Mouse (Mus musculus): ENCODE measurements around the gene Zmat3. TPM values are rescaled to one million over a fixed set of nuclear protein-coding genes. Genes with fewer than 3 reads are reported as not detected.

The Zmat3 gene
- total and polyA plus RNA-seq, 2 experiments: 1.2 to 2.8 TPM

DNA sequence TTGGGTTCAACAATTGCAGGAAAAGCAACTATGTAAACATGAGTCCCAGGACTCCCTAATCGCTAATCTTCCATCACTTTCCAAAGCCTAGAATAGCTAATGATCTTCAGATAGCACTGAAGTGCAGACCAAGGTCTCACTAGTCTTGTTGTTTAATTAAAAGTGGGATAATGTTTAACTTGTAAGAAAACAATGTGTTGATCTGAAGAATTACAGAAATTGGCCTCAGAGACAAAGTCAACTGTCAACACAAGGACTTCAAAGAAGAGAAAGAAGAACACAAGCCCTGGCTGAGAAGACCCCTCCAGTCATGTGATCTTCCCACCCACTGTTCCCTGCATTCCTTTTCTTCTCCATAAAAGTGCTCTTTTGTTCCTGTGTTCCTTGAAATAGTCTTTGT is 61.6 kb downstream of the Zmat3 start:
- 12% methylated on average over 1 of the region's 1 CpGs for WGBS
- Histone ChIP-seq H3K79me2 (ENCODE audit: control insufficient read depth, insufficient read depth, low read length) (no peaks in the 10 kb centered on the region), H3K27me3 (ENCODE audit: control insufficient read depth, insufficient read depth, low read length) (no peaks in the 10 kb centered on the region), H3K27ac (replicated peaks; ENCODE audit: insufficient read depth, low read depth, low read length) (no peak overlapping the region), H3K4me3 (ENCODE audit: insufficient read depth, low read depth, low read length) (no peak overlapping the region), H3K4me1 (ENCODE audit: control insufficient read depth, insufficient read depth, low read length) (no peaks in the 10 kb centered on the region), H3K36me3 (ENCODE audit: control insufficient read depth, insufficient read depth, low read length) (no peaks in the 10 kb centered on the region), H3K9ac (ENCODE audit: low read depth, low read length) (no peak overlapping the region)
- TF ChIP-seq CTCF (IDR thresholded peaks at IDR 0.05; ENCODE audit: low read depth, low read length) (no peak), POLR2A (IDR thresholded peaks at IDR 0.05; ENCODE audit: extremely low read depth, insufficient read depth, low read length) (no peak)
- no peak for DNase-seq (ENCODE audit: extremely low read depth, low read depth, low spot score)

DNA sequence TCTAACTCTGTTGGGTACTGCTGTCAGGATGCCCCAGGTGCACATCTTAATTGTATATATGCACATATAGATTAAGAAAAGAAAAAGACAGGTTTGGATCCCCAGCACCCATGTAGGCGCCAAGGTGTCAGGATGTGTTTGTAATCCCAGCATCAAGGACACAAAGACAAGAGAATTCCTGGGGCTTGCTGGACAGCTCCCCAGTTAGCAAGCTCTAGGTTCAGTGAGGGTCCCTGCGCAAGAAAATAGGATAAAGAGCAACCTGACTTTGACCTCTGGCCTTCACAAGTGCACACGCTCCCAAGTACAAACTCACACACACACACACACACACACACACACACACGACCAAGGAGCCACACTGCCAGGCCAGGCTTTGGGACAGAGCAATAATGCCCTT is 73.8 kb downstream of the Zmat3 start:
- no peak overlapping the region for H3K4me3 ChIP-seq (ENCODE audit: insufficient read depth, low read depth, low read length)
- WGBS: 28% methylated on average over 4 of the region's 4 CpGs
- H3K79me2 ChIP-seq (ENCODE audit: control insufficient read depth, insufficient read depth, low read length): no peaks in the 10 kb centered on the region
- DNase-seq (ENCODE audit: extremely low read depth, low read depth, low spot score): no peak
- H3K36me3 ChIP-seq (ENCODE audit: control insufficient read depth, insufficient read depth, low read length): no peaks in the 10 kb centered on the region
- no peak overlapping the region for H3K27ac ChIP-seq (replicated peaks; ENCODE audit: insufficient read depth, low read depth, low read length)
- no peaks in the 10 kb centered on the region for H3K4me1 ChIP-seq (ENCODE audit: control insufficient read depth, insufficient read depth, low read length)
- H3K9ac ChIP-seq (ENCODE audit: low read depth, low read length): no peak overlapping the region
- no peak for TF ChIP-seq CTCF (IDR thresholded peaks at IDR 0.05; ENCODE audit: low read depth, low read length)
- no peaks in the 10 kb centered on the region for H3K27me3 ChIP-seq (ENCODE audit: control insufficient read depth, insufficient read depth, low read length)

Other genes starting within 250 kb of the Zmat3 start
- 21.1 and 23.1 TPM in 2 replicates for gene Pik3ca, start 31.7 kb upstream of the Zmat3 start, total RNA-seq (2014; rRNA removed)
- 2.4 and 2.8 TPM in 2 replicates for gene Pik3ca, start 31.7 kb upstream of the Zmat3 start, polyA plus RNA-seq (2012; rRNA removed)
- not detected in 2 replicates for gene Kcnmb3, start 126.2 kb upstream of the Zmat3 start, total RNA-seq (2014; rRNA removed)
- gene Kcnmb3, start 126.2 kb upstream of the Zmat3 start, polyA plus RNA-seq (2012; rRNA removed): not detected in 2 replicates
- gene Zfp639, start 144.2 kb upstream of the Zmat3 start, total RNA-seq (2014; rRNA removed): 23.6 and 24.2 TPM in 2 replicates
- 7.6 and 10.8 TPM in 2 replicates for gene Zfp639, start 144.2 kb upstream of the Zmat3 start, polyA plus RNA-seq (2012; rRNA removed)
- 39.7 and 45.0 TPM in 2 replicates for gene Mfn1, start 163.5 kb upstream of the Zmat3 start, total RNA-seq (2014; rRNA removed)
- gene Mfn1, start 163.5 kb upstream of the Zmat3 start, polyA plus RNA-seq (2012; rRNA removed): 10.1 and 11.6 TPM in 2 replicates